Mouse (Mus musculus) heart, adult 8-10 months (tissue): ENCODE measurements around the gene Arhgap21. TPM values are rescaled to one million over a fixed set of nuclear protein-coding genes. Genes with fewer than 3 reads are reported as not detected.

Experiments used
- DNase-seq: peaks from one replicate; pipeline ENCODE4 v3.0.0; 2022; ENCODE audit warnings: low spot score
- total RNA-seq, 4 experiments: library from RNA; stranded (reverse); gene quantifications; 2 replicates each; pipeline ENCODE4 v1.2.4; 2022

Arhgap21 gene
- total RNA-seq: 10 to 100 TPM; 77.8 to 86.8 (median 81.9) TPM

DNA sequence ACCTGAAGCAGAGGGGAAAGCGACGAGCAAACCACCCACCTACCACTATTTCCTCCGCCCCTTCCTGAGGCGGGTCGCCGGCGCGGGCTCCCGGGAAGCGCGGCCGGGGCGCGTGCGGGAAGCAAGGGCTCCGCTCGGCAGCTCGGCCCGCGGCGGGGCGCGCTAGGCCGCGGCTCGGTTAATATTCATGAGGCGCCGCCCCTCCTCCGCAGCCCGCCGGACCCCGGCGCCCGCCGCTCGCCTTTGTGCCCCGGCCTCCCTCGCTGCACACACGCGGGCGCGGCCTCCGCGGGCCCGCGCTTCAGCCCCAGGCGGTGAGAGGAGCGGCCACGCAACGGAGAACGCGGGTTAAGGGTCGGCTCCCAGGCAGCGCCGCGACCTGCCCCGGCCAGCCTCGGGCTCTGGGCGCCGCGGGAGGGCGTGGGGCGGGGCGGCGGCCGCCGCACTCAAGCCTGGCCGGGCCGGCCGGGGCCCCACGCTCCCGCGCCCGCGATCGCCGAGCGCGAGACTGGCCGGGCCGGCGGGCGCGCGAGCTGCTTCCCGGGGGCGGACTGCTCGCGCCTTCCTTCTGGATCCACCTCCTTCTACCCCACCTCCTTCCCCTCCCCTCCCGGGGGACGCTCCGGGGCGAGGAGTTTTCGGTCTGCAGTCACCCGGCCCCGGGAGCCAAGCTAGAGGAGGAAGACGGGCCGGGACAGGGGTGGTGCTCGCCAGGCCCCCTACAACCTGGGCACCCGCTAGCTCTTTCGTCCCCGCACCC, at the start of gene Arhgap21:
Gene Arhgap21, minus strand, starts transcription at position 441 of the 760 bp plus-strand sequence.
- DNase-seq: peak; percentile 85

DNA sequence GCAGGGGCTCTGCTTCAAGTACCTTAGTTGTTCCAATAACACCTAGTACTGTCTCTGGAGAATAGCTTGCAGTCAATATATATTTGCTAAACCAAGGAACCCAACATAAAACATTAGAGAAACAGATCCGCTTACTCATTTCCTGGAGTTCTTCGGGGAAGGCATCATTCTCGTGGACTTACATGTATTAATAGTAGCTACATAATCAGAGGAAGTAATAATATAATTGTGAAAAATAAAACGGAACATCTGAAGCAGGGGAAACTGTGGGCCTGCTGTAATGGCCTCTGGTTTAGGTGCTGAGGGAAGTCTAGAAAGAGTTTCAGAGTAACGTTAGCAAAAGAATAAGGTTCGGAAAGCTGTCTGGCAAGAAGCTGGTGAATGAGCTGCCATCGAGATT, 47.9 kb upstream of the Arhgap21 start:
- peak; percentile 28 for DNase-seq

DNA sequence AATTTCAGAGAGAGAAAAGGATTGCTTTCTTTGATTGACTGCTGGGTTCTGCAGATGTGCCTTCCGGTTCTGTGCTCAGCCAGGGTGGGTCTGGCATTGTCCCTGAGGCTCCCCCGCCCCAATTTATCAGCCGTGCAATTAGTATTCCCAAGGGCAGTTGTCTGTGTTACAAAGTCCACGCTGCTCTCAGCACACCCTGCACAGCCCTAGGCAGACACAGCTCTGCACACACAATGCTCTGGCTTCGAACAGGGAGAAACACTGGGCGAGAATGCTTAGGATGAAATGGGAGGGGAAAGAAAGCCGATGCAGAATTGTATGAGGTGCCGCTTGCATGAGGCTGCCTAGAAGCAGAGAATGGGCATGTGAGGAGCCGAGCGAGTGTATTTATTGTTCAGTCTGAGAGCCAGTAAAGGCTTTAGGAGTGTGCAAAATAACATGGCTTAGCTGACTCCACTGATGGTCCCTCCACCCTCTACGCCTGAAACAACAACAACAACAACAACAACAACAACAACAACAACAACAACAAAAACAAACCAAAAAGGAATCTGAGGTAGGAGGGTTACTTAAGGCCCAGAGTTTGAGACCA, 42.2 kb upstream of the Arhgap21 start:
- DNase-seq: no peak

DNA sequence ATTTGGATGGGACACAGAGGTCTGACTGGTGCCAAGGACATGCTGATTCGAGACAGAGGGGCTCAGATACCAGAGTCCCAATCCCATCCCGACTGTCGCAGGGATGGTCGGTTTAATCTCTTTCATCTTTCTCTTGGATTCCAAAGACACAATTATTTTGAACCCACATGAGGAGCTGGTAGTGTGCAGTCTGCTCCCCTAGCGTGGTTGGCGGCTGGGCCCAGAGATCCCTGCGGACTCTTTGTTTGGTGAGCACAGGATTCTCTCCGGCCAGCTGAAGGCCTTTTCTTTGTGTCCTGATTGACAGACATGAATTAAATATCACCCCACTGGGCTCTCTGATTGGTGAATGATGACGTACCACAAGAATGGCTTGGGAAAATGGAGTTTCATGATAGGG, 41.5 kb upstream of the Arhgap21 start:
- DNase-seq: no peak

DNA sequence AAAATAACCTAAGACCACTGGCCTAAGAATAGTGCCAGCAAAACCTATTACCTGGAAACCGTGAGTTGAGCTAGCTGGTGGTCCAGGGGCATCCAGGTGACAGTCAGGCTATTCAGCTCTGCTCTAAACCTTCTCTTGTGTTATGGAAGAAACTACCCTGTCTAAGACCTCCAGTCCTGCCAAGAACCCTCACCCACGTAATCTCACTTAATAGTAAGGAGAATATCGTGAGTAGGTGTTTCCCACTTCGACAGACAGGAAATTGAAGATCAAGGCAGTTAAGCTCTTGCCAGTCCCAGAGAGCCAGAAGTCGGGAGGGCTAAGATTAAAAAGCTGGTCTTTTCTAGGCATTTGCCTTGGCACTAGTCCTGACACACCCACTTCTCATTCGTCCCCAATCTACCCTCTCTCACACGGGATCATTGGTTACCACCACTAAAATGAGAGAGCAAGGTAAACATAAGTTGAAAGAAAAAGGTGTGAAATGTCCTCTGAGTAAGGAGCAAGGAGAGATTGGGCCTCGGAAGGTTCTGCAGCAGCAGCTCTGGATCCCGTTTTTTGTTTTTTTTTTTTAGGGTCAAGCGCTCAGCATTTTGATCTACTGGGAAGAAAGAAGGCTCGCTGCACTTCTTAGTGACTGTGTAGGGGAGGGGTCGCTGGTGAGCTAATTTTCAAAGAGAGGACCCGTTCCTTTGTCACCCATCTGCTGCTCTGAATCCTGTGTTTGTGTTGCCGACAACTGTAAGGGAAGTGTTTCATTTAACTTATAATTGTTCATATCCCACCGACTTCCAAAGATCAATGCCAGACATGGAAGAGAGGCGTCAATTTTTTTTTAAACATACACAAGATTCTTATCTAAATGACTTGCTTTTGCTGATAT, 40.8 kb upstream of the Arhgap21 start:
- DNase-seq: no peak

DNA sequence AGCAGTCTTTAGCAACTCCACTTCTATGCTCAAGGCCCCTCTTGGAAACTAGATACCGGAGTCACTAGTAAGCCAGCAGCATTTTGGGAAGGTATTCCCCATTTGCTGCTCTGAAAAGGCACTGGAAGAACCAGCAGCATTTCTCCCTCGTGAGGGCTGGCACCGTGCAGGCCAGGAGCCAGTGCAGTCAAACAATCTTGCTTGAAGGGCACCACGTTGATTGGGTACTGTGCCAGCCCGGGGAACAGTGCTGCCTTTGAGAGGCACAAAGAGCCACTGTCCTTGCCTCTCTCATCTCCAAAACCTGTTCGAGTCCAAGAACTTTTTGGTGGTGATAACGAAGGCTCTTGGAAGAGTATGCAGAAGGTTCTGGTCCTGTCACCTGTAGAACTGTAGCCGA, 33.9 kb upstream of the Arhgap21 start:
- peak; percentile 44 for DNase-seq

DNA sequence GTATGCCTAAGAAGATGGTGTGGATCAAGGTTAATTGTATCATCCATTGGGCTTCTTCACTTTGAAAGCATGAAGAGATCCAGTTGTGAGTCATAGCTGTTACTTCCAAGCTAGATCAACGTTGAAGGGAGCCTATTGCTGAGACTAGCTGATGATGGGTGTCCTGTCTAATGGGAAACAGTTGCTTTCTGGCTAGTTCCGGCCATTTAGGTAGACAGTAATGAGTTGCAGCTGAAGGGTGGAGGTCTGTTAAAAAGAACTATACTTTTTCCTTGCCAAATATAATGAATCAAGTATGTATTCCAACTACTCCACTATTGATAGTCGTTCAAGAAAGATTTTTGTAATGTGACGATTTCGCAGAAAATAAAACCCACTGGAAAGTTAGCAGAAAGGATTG, 32.5 kb upstream of the Arhgap21 start:
- DNase-seq: no peak

DNA sequence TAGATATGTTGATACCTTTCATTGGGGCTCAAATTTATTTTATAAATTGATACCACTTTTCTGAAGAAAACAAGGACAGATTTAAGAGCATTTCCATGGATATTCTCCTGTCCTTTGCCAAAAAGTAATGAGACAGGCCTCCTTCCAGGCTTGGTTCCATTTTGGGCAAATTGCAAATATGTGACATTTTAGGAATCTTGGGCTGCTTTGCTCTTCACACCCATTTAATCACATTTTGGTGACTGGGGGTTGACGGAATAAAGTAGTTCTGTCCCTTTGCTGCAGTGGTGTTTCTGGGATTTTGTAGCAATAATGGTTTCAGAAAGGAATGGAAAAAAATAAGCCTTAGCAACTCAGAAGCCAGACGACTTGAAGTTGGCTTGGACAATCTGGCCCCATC, 26.9 kb upstream of the Arhgap21 start:
- DNase-seq: no peak

DNA sequence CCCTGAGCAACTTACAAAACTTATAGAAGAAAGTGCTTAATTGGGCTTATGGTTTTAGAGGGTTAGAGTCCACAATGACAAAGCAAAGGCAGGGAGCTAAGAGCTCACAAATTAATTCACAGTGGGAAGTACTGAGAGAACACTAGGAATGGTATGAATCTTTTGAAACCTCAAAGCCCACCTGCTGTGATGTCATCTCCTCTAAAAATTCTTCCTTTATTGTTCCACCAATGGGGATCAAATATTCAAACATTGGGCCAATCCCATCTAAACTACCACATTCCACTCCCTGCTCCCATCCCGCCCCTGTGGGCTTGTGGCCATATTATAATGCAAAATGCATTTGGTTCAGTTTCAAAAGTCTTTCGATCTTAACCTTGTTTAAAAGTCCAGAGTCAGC, 22.8 kb upstream of the Arhgap21 start:
- DNase-seq: no peak

DNA sequence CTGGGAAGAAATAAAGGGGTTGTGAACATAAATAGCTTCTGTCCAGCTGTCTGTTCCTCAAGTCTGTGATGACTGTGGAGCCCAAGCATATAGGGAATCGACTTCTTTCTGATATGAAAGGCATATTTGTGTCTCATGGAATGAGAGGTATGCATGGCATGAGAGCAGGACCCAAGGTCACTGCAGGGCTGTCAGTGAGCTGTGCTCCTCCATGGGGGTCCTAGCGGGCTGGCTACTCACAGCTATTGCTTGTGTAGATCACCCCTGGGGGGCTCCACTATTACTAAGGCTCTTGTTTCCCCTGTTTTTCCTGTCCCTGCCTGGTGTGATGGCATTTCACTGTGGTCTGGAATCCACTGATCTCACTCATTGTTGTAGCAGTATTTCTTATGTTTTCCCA, 22.2 kb upstream of the Arhgap21 start:
- DNase-seq: no peak

DNA sequence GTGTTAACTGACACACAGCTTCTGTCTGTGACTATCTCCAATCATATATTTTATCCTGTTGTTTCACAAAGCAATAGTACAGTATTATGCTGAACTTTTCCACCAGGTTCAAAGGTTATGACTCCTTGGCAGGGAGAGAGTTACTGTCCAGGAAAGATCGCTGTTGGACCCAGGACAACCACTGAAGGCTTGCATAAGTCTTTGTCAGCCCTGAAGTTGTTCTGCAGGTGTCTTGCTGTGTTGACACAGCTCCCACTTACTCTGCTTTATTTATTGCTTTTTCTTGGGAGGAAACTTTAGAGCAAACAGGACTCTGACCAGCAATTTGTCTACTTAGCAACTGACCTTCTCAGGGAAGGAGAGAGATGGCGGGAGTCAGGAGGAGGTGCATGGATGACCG, 21.4 kb upstream of the Arhgap21 start:
- no peak for DNase-seq

DNA sequence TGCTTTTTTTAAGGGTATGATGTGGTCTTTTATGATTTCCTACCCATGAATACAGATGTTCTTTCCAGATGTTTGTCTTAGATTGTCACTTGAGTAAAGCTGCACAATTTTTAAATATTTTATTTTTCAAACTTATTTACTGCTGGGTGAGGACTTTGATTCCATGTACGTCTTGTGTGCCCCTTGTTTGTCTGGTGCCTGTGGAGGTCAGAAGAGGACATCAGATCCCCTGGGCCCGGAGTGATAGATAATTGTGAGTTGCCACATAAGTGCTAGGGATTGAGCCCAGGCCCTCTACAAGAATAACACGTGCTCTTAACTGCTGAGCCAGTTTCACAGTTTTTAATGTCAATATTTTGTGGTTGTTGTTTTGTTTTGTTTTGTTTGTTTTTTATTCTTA, 19.1 kb upstream of the Arhgap21 start:
- DNase-seq: no peak

DNA sequence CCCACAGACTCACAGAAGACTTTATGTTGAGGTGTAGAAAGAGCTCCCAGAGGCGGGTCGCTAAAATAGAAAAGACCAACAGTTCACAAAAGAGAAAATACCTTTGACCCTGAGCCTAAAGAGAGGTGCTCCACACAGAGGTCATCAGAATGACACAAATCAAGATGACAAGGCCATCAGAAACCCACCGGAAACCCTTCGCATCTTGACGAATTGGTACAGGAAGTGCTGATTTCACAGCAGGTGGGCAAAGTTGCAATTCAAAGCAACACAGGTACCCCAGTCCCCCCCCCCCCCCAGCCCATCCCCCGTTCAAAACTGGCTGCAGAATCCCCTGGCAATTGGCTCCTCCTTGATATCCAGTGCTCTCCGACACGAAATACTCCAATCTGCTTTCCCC, 10.0 kb upstream of the Arhgap21 start:
- no peak for DNase-seq

DNA sequence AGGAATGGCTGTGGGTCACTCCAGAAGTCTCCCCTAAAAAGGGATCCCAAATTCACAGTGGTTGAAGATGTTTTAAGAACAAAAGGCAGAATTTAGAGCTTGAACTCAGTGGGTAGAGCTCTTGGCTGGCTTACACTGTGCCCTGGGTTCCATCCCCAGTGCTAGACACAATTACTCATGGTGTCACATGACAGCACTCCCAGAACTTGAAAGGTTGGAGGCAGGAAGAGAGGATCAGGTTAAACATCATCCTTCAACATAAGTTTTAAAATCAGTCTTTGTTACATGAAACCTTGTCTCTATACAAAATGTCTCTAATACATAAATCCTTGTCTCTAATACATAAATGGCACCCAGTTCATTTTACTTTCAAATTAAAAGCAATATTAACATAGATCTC, 8.4 kb upstream of the Arhgap21 start:
- DNase-seq: no peak

DNA sequence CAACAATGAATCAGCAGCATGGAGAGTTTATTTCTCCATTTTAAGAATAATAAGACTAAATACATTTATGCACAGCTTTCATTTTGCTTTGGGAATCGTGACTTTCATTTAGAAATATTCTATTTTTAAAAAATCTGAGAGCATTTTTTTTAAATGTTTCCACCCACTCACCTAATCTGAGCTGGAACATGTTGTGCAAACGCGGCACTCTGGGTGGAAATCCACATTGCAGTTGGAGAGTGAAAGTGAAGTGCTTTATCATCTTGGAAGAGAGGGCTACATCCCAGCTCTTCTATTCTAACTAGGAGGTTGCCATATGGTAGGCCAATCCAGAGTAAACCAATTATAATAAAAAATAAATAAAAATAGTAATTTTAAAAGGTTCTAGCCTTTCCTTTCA, 4.8 kb upstream of the Arhgap21 start:
- DNase-seq: no peak

DNA sequence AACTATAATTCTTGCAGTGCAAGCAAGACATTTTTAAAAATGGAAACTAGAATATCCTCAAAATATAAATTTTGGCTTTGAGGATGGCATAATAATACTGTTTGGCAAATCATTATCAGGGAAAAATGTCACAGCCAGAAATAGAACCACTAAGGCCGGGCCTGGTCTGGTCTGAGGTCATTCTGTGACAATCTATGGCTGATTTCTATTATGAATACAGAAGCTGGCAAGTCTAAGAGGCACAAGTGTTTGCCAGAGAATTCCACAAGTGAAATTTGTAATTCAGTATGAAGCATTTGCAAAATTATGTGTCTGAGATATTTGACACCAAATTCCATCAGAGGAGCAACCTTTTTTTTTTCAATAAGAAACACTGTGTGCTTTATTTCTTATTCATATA, 3.5 kb upstream of the Arhgap21 start:
- no peak for DNase-seq

DNA sequence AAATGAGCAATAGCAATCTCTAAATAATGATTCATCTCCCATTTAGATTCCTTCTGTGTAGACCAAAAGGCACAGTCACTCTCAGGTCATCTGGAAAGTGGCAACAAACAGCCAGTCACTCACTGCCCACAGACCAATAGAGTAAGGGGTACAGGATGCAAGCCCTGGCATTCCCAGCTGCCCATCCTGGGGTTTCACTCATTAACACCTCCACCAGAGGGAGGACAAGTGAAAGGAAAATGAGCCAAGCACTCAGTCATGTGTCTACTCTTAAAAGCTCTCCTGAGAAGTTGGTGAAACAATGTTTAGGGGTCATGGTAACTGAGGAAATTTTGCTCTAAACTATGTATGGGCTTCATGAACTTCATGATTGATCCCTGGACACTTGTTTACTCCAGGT, 2.9 kb upstream of the Arhgap21 start:
- DNase-seq: no peak

DNA sequence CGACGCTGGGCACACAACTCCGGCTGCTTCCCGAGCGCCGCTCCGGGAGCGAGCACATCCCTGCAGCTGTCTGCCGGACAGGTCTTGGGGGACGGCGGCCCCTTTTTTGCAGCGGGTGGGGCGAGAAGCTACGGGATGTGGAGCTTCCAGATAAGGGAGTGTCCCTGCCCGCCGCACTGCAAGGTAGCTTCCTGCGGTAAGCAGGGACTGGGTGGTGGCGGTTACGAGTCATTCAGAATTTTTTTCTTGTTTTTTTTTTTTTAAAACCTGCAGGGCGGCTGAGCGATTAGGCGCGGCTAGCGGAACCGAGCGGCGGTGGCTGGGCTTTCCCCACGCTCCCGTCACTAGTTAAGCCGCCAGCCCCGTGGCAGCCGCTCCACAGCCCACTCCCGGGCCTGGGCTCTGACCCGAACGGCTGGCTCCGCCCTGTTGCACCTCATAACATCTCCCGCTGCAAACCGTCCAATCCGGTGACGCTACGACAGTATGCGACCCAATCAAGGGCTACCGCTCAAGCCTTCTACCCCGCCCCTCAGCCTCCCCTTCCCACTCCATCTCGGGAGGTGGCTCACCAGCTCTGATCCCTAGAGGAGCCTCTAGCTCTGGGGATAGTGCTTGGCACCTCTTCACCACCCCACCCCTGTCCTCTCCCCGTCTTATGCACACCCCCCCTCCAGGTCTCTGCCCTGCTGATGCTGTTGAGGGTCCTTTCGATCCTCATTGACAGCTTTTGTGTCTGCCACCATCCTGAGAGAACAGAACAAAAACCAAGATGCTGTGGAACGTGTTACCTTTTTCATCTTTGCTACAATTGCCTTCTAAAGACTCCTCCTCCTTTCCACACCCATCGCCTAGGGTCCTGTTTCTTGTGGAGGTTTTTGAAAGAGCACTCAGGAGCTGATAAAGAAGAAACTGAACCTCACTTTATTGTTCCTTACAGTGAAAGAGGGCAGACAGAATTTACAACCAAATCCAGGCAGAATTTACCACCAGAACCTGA, 820 bp upstream of the Arhgap21 start:
- DNase-seq: peak; percentile 97

DNA sequence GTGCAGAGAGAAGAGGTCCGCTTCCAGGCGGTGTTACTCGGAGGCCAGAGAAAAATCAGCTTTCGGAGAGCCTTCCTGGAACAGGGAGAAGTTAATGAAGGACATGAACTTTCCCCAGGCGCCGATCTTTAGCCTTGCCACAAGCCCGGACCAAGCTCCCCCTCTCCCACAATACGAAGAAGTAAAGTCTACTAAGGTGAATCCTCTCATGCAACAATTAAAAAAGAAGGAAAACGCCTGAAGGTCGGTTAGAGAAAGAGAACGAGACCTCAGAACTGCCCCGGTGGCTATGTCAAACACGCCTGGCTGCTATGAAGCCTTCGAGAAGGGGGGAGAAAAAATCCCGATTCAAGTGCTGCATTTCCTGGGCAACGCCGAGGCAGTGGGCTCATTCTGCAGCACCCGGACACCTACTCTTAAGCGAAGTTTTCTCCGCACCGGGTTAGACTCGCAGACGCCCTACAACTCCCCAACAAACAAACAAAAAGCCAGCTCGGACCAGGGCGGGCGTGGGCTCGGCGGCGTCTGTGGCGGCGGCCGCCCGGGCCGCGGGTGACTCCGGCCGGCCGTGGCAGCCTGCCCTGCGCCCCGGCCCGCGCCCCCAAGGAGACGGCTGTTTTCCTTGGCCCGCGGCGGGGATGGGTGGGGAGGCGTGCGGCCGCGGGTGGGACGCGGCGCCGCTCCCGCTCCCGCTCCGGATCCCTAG, 882 bp downstream of the Arhgap21 start:
- DNase-seq: no peak

DNA sequence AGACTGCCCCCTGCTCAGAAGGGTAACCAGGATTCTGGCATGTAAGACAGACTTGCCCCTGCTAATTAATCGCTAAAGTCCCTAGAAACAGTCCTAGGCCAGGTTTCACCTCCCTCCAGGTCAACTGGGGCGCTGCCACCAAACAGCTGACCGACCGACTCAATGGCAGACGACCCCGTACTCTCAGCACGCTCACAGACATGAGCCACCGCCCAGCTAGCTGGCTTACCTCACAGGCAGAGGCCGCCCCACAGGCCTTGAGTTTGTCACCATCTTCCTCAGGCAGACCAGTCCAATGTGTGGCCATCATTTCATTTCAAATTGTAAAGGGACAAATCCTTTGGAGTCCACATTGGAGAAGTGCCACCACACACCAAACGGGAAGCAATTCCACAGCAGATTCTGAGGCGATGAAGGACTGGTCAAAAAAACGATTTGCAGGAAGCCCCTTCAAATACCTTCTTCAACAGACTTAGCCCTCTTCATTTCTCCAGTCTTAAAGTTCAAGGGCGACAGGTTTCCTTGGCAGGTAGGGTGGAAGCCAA, 1.5 kb downstream of the Arhgap21 start:
- DNase-seq: no peak
